Mouse (Mus musculus) thymus, postnatal 0 days (tissue): ENCODE data around the gene Galnt16. TPM values are rescaled to one million over a fixed set of nuclear protein-coding genes. Genes with fewer than 3 reads are reported as not detected.

Experiments used
- DNase-seq: peaks from one replicate; pipeline ENCODE4 v3.0.0-alpha.2; 2015; ENCODE audit warnings: low spot score
- polyA plus RNA-seq: library from polyadenylated mRNA; unstranded; fragments of >200 nt; fragmentation: Nextera tagmentation; extraction: Ambion mirVana; gene quantifications from 2 replicates; pipeline ENCODE4 v1.2.1, GENCODE M21; 2015

Galnt16 gene
- polyA plus RNA-seq, 1 experiment from 2014 or later = 2.4 TPM

- no peak for DNase-seq
These were observed 77.9 kb downstream of the Galnt16 start for GRCm38 (mm10) chr12:80595968-80596367.

DNA sequence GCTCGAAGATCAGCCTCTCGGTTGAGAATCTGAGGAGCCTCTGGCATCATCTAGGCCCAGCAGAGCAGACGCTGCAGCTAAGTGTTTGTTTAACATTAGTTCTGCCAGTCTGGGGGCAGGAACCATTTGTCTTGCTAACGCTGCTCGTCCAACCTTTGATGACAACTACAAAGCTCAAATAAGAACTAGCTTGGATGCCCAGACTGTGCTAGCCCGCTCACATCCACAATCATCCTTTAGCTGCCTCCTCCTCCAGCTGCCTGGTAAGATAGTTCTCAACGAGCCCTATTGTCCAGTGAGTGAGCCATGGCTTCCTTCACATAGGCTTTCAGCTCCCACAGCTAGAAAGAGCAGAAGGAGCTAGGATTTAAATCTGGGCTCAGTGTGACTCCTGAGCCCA, 80.2 kb downstream of the Galnt16 start:
- no peak for DNase-seq

DNA sequence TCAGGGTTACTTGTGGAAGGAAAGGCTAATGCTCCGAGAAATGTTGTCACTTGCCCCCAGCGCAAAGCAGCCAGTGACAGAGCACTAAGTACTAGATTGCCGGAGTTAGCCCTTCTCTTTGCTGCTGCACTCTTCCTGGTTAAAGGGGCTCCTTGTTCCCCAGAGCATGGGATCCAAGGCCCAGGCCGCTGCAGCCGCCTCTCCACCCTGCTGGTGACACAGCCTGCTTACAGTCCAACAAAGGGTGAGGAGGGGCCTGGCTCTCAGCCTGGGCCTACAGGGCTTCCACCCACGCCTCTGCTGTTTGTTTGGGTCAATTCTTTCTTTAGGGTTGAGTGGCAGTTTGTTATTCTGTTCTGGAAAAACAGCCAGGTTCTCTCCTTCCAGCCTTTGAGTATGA, 80.7 kb downstream of the Galnt16 start:
- no peak for DNase-seq

- DNase-seq = no peak
These were observed 83.7 kb downstream of the Galnt16 start for GRCm38 (mm10) chr12:80601597-80602269.

GRCm38 (mm10) chr12:80602432-80602831, 84.4 kb downstream of the Galnt16 start:
- DNase-seq = no peak

DNA sequence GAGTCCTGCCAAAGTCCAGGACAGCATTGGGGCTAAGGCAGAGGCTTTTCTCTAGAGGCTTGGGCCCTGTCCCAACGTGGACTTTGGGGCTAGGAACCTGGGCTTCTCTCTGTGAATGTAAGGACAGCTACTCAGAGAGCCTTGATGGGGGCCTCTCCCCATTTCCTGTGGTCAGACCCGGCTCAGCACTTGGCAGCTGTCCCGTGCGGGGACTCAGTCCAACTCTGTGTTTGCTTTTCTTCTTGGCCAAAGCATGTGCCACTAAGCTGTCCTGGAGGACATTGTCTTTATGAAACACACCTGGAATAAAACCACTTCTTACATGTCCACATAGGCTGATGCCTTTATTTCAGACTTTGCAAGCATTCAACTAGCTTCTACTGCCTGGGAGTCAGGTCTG, 85.5 kb downstream of the Galnt16 start:
- no peak for DNase-seq

GRCm38 (mm10) chr12:80604218-80604617, 86.1 kb downstream of the Galnt16 start:
- DNase-seq = no peak

GRCm38 (mm10) chr12:80608576-80608975, 90.5 kb downstream of the Galnt16 start:
- DNase-seq = no peak

DNA sequence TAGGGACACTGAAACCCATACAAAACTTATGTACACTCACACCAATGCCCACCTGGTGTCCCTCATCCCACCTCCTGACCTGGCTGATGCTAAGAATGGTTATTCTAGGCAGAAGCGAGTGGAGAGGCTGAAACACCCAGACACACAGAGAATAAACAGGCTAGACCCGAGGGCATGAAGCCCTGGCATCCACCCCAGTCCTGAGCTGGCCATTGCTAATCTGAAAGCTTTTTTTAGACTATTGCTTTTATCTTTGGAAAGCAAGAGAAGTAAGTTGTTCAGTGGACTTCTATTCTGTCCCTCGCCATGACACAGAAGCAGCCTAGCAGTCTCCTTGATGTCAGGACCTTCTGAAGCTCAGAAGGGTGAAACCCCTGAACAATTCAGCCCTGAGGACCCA, 91.9 kb downstream of the Galnt16 start:
- no peak for DNase-seq

DNA sequence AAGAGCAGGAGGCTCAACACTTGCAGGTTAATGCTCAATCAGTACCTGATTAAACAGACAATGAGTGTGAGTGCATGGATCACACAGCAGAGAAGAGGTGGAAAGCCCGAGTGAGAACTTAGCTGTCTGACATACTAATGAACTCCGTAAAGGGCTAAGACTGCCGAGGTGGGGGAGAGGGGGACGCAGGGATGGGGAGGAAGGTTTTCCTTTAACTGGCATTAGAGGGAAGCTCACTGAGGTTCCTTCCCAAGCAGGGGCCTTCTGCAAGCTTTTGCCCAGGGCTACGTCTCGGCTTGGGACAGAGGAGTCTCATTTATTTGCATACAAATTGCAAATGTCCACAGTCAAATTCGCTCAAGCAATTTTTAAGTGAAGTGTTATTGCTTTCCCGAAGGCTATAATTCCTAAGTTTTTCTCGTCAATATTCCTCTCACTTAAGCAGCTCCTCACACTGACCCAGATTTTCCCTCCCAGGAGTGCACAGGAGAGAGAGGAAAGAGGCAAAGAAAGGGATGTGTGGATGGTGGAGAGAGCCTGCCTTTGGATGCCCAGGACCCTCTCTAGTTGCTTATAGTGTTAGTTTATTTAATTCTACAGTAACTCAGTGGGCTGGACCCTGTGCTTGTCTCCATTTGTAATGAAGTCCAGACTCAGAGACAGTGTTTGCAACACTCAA, 94.2 kb downstream of the Galnt16 start:
- no peak for DNase-seq

DNA sequence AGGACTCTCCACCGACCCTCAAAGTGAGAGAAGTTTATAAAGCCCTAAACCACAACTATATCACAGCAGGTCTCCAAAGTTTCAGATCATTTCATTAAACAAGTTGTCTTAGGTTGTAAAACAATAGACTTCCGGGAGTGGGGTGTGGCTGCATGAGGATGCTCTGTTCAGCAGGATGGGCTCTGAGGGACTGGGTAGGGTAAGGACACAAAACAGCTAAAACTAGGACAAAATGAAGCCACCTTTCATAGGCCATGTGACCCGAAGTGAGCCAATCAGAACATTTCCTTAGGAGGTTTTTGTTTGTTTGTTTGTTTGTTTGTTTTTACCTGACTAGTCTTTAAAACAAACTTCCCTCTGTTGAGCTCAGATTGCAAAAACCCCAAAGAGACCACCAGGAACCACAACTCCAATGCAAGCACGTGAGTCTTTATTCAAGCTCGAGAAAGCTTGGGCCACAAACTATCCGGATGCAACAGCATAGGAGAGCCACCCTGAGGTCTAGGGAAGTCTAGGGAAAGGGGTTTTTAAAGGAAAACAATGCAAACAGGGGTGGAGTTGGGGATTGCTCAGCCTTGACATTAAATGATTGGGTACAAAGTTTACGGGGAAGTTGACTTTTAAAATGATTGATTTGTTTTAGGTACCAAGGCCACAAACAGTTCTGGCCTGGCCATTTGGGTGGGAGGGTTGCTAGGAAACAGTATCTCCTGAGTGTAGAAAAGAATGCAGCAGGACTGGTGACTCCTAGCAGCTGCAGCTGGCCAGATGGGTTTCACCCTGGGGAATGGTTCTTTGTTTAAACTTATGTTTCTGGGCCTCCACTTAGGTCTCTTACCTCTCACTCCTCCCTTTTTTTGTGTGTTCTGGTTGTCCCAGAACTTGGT, 97.5 kb downstream of the Galnt16 start:
- no peak for DNase-seq

DNA sequence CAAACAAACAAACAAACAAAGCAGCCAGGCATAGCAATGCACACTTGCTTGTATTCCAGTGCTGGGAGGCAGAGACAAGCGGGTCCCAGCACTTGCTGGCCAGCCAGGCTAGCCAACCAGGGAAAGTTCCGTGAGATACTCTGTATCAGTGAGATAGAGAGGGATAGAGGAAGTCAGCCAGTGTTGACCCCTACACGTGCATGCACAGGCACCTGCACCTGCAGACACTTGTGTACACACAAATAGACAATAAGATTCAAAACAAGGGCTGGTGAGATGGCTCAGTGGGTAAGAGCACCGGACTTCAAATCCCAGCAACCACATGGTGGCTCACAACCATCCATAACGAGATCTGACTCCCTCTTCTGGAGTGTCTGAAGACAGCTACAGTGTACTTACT, 102.4 kb downstream of the Galnt16 start:
- DNase-seq = no peak

DNA sequence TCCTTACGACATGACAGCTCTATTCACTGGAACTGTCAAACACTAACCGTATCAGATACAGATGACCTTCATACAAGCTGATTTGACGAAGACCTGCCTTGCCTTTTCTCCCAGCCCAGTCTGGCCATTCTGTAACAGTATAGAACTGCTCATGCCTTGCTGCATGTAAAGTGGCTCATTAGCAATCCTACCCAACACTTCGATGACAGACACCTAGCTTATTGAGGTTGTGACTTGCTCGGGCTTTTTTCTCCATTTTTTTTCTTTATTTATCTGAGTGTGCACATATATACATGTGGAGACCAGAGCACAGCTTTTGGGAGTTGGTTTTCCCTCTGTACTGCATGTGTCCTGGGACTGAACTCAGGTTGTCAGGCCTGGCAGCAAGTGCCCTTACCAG, 113.7 kb downstream of the Galnt16 start:
- no peak for DNase-seq

GRCm38 (mm10) chr12:80642725-80643692, 124.9 kb downstream of the Galnt16 start:
- DNase-seq = peak; percentile 69

DNA sequence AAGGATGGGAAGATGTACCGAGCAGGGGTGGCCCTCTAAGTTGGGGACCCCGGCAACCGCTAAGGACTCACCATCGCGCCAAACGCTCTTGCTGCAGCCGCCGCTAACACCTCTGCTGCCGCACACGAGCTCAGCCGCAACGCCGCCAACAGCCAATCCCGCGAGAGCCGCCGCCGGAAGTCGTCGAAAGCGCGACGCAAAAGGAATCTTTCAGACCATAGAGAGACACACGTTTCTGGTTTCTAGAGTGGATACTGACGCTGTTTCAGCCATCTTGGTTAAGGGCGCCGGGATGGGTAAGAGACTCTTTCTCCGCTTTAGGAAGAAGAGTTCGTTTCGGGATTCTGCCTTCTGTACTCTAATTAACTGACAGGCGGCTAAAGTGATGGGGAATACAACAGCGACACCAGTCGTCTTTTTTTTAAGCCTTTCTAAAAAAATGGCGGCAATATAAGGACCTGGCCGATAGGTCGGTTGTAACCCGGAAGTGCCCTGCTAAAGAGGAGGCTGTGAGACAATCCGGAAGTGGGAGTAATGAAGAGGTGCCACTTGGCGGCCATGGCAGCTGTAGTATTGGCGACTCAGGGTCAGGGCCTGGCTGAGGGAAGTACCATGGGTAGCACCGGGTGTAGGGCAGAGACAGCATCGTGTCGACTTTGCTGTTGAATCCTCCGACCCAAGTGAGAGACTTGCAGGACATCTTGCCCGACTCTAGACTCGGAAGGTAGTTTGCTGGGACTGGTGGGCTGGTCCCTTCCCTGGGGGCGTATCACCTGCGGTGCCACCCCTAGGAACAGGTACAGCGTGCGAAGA, 125.8 kb downstream of the Galnt16 start, which contains the start of the genes Slc39a9 and Erh:
Slc39a9 (plus strand) TSS at position 191 of the 813 bp plus-strand sequence.
Erh (minus strand) TSS at position 649 of the 813 bp plus-strand sequence.
- DNase-seq = peak; percentile 96

DNA sequence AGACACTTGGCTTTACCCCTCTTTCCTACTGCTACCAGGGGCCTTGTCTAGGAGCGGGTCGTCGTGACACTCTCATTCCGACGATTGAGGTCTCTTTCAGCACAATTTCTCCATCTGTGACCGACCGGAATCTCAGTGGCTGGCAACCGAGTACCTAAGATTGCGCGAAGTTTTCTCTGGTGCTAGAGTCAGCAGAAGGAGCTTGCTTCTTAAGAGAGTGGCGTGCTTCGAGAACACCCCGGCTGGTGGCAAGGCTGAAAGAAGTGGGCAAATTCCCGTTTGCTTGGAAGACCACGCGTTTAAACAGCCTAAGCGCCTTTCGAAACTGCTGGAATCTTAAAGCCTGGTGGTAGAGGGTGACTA, 126.4 kb downstream of the Galnt16 start:
- DNase-seq = no peak

- no peak for DNase-seq
These were observed 128.3 kb downstream of the Galnt16 start for GRCm38 (mm10) chr12:80646377-80646776.

DNA sequence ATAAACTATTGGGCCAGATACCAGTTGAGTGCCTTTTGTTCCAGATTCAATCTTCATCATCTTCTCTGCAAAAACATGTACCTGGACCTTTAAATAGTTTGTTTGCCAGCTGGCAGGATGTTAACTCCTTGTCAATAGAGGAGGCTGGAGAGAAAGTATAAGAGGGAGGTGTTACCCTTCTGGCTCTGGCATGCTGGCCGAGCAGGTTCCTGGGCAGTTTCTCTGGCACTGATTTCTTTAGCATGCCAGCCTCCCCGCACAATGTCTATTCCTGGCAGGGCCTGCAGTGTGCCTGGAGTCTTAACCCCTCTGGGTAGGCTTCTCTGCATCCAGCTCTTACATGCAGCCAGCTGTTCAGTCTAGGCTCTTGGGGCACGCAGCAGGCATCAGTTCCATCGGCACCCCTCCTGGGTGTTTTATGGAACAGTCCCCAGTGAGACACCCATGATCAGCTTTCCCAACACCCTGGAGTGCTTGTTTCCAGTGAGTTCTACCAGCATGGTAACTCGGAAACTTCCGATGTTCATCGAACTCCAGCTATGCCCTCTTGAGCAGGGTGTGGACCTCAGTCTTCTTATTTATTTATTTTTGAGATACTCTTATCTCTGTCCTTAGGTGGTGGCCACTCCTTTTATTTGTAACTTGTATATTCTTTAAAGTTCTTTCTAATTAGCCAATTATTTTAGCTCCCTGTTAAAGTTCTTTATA, 136.0 kb downstream of the Galnt16 start:
- DNase-seq = no peak

DNA sequence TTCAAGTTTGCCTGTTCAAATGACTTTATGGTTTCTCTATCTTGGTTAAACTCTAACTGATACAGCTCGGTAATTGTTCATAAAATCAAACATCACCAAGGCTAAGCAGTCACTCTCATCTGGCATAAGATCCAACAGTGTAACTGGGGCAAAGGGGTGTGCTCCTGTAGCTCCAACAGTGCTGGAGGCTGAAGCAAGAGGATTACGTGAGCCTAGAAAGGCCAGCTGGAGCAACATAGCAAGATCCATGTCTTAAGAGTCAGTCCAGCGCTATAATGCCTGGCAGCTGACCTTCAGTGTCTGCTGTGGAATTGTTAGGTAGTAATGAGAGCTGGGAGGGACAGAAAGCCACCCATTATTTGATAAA, 136.6 kb downstream of the Galnt16 start:
- DNase-seq = no peak
